Mouse (Mus musculus) brain, embryonic 14.5 days (tissue): Measurements from ENCODE around the gene Pygb.

Experiments used
- CTCF ChIP-seq: fragments of 200-500 bp; IDR thresholded peaks from 2 replicates; pipeline ENCODE4 v1.5.1; 2012; ENCODE audit warnings: inconsistent platforms, mild to moderate bottlenecking, moderate library complexity, borderline replicate concordance; ENCODE audit not compliant: insufficient read depth, insufficient read length; ENCODE audit errors: extremely low read depth
- POLR2A ChIP-seq: fragments of 200-500 bp; IDR thresholded peaks from 2 replicates; pipeline ENCODE4 v1.6.1; 2012; ENCODE audit warnings: mild to moderate bottlenecking, inconsistent platforms, borderline replicate concordance; ENCODE audit not compliant: poor library complexity, insufficient read depth, insufficient read length, severe bottlenecking; ENCODE audit errors: extremely low read depth

GRCm38 (mm10) chr2:150748854-150749253, 37.7 kb upstream of the Pygb start, which contains the start of gene Entpd6:
- peak; percentile 48; the same call in 1 of the 2 replicates for TF ChIP-seq POLR2A
- TF ChIP-seq CTCF, result peak; percentile 90
